Mouse (Mus musculus): ENCODE results near the gene Cep290. TPM values are rescaled to one million over a fixed set of nuclear protein-coding genes. Genes with fewer than 3 reads are reported as not detected.

Gene Cep290
- total RNA-seq, 2 experiments from 2014 or later, result 3.0 to 4.0 TPM

DNA sequence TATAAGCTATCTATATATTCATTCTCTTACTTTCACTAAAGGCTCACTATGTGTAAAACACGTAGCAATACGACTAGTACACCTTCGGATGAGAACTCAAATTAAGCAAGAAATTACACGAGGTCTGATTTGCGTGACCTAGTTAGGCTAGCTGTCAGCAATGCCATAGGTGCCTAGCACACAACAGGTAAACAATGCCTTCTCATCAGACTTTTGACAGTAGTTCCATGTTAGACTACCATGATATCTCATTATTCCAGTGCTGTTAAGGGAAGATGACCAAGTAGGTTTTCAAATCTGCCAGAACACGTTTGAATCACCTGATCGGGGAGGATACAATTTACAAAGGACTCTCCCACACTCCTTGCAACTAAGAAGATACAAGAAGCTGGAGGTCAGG, 101.2 kb downstream of the Cep290 start:
- intact Hi-C loops (cut with DNase I), result loop anchor here (5.0 kb wide), 1 partner anchor 101 kb away; the partner anchor contains the start of genes Cep290 and Tmtc3

DNA sequence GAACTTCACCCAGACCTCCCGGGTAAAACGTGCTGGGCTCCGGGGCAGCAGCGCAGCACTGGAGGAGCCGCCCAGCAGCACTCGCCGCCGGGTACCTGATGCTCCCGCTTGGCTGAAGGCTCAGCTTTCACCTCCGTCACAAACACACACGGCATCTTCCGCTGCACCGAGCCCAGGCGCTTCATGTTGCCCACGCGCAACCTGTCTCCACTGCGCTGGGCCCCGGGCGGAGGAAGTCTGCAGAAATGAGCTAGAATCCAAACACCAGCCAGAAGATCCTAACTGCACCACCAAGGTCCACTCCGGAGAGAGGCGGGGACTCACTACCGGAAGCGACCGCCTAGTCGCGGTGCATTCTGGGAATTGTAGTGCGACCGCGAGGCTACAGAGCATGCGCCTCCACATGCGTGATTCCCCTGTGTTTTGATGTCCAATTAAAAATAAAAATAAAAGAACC, 101.6 kb downstream of the Cep290 start:
- intact Hi-C loops (cut with DNase I), result loop anchor here (5.0 kb wide), 1 partner anchor 102 kb away; the partner anchor contains the start of genes Cep290 and Tmtc3
- peak; percentile 68 for DNase-seq (ENCODE audit: low spot score)

More for the DNA sequence above, 101.2 kb downstream of the Cep290 start:
- no peak for DNase-seq (ENCODE audit: low spot score)

DNA sequence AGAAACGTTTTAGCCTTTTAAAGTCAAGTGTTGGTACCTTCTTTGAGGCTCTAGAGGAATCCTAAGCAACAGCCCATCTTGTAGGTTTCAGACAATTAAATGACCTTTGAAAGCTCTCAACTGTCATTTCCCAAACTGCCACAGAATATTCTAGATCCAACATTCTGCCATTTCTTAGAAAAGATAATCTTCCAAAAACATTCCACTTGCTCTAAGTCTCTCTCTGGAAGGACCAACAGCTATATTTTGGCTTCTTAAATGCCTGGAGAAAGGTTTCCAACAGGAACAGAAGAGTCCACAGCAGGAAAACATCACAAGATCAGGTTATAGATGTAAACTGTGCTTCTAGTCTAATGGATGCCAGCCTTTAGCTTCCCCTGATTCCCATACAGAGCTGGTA, 103.0 kb downstream of the Cep290 start, which contains the start of the genes 4930430F08Rik and 1700017N19Rik:
Gene 4930430F08Rik, minus strand, starts transcription at position 101 of the 400 bp plus-strand sequence.
Gene 1700017N19Rik, plus strand, starts transcription at position 162 of the 400 bp plus-strand sequence.
- intact Hi-C loops (cut with DNase I), result no loop called here
- no peak for DNase-seq (ENCODE audit: low spot score)

DNA sequence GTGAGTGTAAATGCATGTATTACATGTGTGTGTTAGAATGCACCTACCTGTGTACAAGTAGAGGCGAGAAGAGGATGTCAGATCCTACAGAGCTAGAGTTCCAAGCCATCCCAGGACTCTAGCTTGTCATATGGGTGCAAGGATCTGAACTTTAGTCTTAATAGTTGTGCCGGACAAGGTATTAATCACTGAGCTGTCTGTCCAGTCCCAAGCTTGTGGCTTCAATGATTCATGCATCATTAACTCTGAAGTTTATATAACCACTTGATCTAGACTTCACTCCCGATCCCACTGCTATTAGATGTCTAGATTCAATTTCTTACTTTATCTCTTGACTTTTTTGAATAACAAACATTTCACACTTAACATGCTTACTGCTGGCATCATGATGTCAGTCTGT, 111.0 kb downstream of the Cep290 start:
- intact Hi-C loops (cut with DNase I), result no loop called here
- DNase-seq (ENCODE audit: low spot score), result no peak

DNA sequence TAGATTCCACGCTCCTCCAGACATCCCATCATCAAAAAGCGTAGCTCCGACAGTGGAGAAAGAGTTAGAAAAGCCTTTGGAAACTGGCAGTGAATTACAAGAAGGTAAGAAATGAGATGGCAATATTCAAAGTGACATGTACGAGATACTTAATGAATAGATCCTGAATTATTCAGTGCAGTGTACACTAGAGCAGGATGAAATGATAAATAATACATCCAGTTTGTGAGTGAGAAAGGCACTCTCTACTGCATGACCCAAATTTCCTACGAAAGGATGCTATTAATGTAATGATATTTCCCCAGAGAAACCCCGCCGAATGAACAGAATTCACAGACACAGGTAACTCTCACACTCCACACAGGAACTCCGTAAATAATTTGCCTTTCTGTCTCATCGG, 116.2 kb downstream of the Cep290 start:
- DNase-seq (ENCODE audit: low spot score), result no peak
- intact Hi-C loops (cut with DNase I), result no loop called here

DNA sequence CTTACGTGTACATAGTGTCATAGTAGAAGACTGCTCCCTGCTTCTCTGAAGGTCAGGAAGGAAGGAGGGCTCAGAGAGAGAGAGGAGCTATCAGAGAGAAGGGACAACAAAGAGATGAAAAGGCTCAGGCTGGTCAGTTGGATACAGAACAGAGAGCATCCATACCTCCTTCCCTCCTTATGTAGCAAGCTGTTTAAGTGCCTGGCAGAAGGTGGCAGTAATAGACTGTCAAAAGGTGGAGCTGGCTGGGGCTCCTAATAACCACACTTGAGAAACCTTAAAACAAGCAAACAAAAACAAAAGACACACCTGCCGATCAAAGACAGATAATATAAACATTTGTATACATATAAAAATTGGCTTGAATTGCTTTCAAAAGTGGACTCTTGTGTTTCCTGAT, 116.9 kb downstream of the Cep290 start:
- intact Hi-C loops (cut with DNase I), result no loop called here
- no peak for DNase-seq (ENCODE audit: low spot score)

DNA sequence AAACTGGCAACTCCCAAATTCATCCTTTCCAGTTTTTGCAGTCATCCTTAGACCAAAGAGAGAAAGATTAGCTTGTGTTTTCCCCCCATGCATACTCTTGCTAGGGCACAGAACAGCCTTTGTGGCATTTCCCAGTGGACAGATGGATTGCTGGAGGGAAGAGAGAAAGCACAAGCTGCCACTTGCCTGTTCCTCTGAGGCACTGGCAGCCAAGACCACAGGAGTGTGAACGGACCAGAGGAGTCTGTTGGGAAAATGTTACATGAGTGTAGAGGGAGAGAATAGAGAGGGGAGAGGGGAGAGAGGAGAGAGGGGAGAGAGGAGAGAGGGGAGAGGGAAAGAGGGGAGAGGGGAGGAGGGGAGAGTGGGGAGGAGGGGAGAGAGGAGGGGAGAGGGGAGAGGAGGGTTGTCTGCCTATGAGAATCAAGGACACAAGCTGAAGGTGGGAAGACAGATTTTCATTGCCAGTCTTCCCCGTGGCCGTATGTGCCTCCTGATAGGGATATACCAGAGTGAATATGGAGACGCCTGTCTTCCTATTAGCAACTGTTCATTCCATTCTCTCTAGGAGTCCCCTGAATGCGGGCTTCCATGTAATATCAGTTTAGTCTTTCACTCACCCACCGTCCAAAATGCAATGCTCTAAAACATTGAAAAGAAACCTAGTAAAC, 130.0 kb downstream of the Cep290 start:
- intact Hi-C loops (cut with DNase I), result no loop called here
- DNase-seq (ENCODE audit: low spot score), result no peak

DNA sequence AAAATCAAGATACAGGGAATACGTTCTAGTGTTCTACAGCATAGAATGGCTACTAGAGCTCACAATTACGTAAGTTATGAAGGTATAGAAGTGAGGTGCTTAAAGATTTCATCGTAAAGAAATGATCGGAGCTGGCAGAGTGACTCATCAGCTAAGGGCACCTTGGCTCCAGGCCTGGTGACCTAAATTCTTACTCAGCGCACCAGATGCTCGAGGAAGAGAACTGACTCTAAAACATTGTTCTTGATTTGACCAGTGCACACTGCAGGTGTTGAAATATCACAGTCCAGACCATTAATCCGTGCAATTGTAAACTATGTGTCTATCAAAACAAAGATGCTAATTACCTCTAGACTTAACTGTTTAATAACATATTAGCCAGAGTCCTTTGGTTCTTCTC, 132.1 kb downstream of the Cep290 start:
- intact Hi-C loops (cut with DNase I), result no loop called here
- DNase-seq (ENCODE audit: low spot score), result no peak

DNA sequence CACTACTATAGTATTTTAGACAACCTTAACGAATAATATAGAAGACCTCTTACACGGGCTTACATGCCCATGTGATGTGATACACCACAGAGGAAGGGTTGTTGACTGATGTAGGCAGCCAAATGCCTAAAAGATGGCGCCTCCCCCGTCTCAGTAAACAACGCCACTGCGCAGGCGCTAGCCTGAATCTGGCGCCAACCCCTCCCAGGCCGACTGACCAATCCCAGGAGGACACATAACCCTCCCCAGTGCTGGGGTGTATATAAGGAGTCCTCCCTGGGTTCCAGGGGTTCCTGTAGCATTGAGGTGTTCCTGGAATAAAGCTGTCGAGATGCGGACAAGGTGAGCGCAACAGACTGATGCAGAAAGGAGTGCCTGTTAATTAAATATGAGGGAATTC, 132.7 kb downstream of the Cep290 start:
- no peak for DNase-seq (ENCODE audit: low spot score)
- intact Hi-C loops (cut with DNase I), result no loop called here

DNA sequence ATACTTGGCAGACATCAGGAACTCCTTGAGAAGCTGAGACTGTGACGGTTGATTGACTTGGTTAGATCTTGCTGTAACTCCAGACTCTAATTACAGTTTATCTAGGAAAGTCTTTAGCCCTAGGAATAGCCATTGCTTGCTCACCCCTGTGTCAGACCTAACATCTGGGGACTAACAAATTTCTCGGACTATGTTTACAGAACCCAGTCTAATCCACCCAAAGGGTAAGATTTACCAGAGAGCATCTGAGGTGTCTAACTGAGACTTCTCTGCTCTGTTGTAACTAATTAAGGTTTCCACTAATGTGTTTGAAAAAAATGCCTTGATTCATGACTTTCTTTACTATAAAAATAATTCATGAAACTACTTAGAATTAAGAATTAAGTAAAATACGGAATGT, 135.1 kb downstream of the Cep290 start:
- DNase-seq (ENCODE audit: low spot score), result no peak
- intact Hi-C loops (cut with DNase I), result no loop called here

Other genes with a start within 250 kb of the Cep290 start
- not detected for gene Gm4301, start 151.9 kb upstream of the Cep290 start, total RNA-seq (2021)
- gene Gm4302, start 146.7 kb upstream of the Cep290 start, total RNA-seq (2021), result not detected
- not detected for gene Gm4303, start 141.6 kb upstream of the Cep290 start, total RNA-seq (2021)
- gene Gm4305, start 136.5 kb upstream of the Cep290 start, total RNA-seq (2021), result not detected
- not detected for gene Gm4307, start 126.2 kb upstream of the Cep290 start, total RNA-seq (2021)
- not detected for gene Gm4312, start 105.0 kb upstream of the Cep290 start, total RNA-seq (2021)
- gene Tmtc3, start 208 bp upstream of the Cep290 start, total RNA-seq (2021), result 10 to 100 TPM; 17.1 to 17.9 TPM
- 1 to 10 TPM; 4.9 to 6.9 TPM for gene 4930430F08Rik, start 102.9 kb downstream of the Cep290 start, total RNA-seq (2021)
- gene 1700017N19Rik, start 102.9 kb downstream of the Cep290 start, total RNA-seq (2021), result not detected

Data from heart, postnatal 25 days (tissue).